Comparison of ENCODE assay signal across 12 mouse cellular contexts in the genomic region with DNA sequence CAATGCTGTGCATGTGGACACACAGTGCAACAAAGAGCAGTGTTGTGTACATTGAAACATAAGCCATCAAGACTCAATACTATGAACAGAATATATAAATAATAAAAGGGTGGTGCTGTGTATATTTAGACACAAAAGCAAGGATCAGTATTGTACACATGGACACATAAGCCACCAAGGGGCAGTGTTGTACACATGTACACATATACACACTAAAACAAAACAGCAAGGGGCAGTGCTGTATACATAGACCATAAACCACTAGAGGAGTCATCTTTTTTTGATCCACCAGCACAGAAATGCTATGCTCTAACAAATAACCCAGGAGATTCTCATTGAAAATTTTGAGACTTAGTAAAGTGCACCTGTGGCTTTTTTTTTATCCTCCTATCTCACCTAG.
DNase-seq lines count a peak whose midpoint lies in the region; ATAC-seq and TF ChIP-seq lines count a peak whose summit lies in the region.
"Had no signal": no experiment of that assay in that cellular context is flagged by ENCODE, and none has a peak within 500 bp of the region (broad histone marks: within the 10 kb centered on the region; RNA-seq: fewer than 3 reads in every experiment).

No protein-coding gene starts in this region.

- H3K9me3 ChIP-seq in heart, postnatal 0 days (replicated peaks; ENCODE audit: control insufficient read depth, low read length), result no peaks in the 10 kb centered on the region
- no peaks in the 10 kb centered on the region for H3K9me3 ChIP-seq in lung, postnatal 0 days (ENCODE audit: low read length)
- H3K9me3 ChIP-seq: embryonic facial prominence, embryonic 13.5 days had no signal

- TF ChIP-seq EP300 in heart, postnatal 0 days (IDR thresholded peaks at IDR 0.05; ENCODE audit: low read depth), result no peak
- TF ChIP-seq EP300 in lung, postnatal 0 days (IDR thresholded peaks at IDR 0.05), result no peak

- no peaks in the 10 kb centered on the region for H3K4me1 ChIP-seq in heart, postnatal 0 days (ENCODE audit: control insufficient read depth, insufficient read depth)
- no peaks in the 10 kb centered on the region for H3K4me1 ChIP-seq in lung, postnatal 0 days (ENCODE audit: insufficient read depth, low read depth, low read length)

- H3K4me3 ChIP-seq in heart, postnatal 0 days (ENCODE audit: low read depth, low read length), result no peak overlapping the region
- no peak overlapping the region for H3K4me3 ChIP-seq in lung, postnatal 0 days (ENCODE audit: low read depth, low read length)
- H3K4me3 ChIP-seq: embryonic facial prominence, embryonic 13.5 days had no signal

- no peak overlapping the region for H3K4me2 ChIP-seq in heart, postnatal 0 days (ENCODE audit: low read depth, low read length)
- no peak overlapping the region for H3K4me2 ChIP-seq in lung, postnatal 0 days (replicated peaks; ENCODE audit: low read depth, low read length)
- H3K4me2 ChIP-seq: embryonic facial prominence, embryonic 13.5 days had no signal

- H3K27me3 ChIP-seq in heart, postnatal 0 days (ENCODE audit: control insufficient read depth, insufficient read depth, low read length), result no peaks in the 10 kb centered on the region
- no peaks in the 10 kb centered on the region for H3K27me3 ChIP-seq in lung, postnatal 0 days (replicated peaks; ENCODE audit: insufficient read depth, low read length)
- no peaks in the 10 kb centered on the region for H3K27me3 ChIP-seq in splenic B cell, adult 2 months (ENCODE audit: control insufficient read depth, insufficient read depth, low read length, poor library complexity, severe bottlenecking)
- H3K27me3 ChIP-seq: embryonic facial prominence, embryonic 13.5 days had no signal

- ATAC-seq in heart, postnatal 0 days (ENCODE audit: insufficient read depth, low read depth), result no peak
- ATAC-seq in lung, postnatal 0 days, result no peak
- 0 out of 2 replicates have a peak, but pooled peaks have one; percentile 54 for ATAC-seq in common myeloid progenitor, adult 5-6 weeks (replicated peaks; ENCODE audit: low read depth, poor library complexity, severe bottlenecking)

- no peak overlapping the region for H3K9ac ChIP-seq in heart, postnatal 0 days (replicated peaks; ENCODE audit: low read depth, low read length)
- no peak overlapping the region for H3K9ac ChIP-seq in lung, postnatal 0 days (replicated peaks; ENCODE audit: low read depth)
- H3K9ac ChIP-seq: embryonic facial prominence, embryonic 13.5 days had no signal

- H3K36me3 ChIP-seq in heart, postnatal 0 days (replicated peaks; ENCODE audit: control insufficient read depth, insufficient read depth, low read length), result no peaks in the 10 kb centered on the region
- no peaks in the 10 kb centered on the region for H3K36me3 ChIP-seq in lung, postnatal 0 days (ENCODE audit: insufficient read depth, low read length)
- no peaks in the 10 kb centered on the region for H3K36me3 ChIP-seq in splenic B cell, adult 2 months (ENCODE audit: control insufficient read depth, insufficient read depth, low read length, poor library complexity, severe bottlenecking)
- H3K36me3 ChIP-seq: embryonic facial prominence, embryonic 13.5 days had no signal

- DNase-seq in heart, postnatal 0 days (ENCODE audit: low spot score), result no peak
- DNase-seq in heart, adult 8-10 months (ENCODE audit: low spot score), result no peak
- DNase-seq in lung, postnatal 0 days (ENCODE audit: low spot score), result no peak
- DNase-seq in lung, postnatal 10 days, result no peak
- DNase-seq in splenic B cell, adult 2 months (ENCODE audit: low read depth, low spot score), result peak; percentile 43
- no peak for DNase-seq in adrenal gland, postnatal 10 days
- DNase-seq: cerebellum, adult 9-11 months; heart, adult 18-20 months; kidney, postnatal 25 days; lung, postnatal 4 days had no signal

- H3K27ac ChIP-seq in heart, postnatal 0 days (ENCODE audit: low read depth), result no peak overlapping the region
- no peak overlapping the region for H3K27ac ChIP-seq in lung, postnatal 0 days (ENCODE audit: low read length)
- H3K27ac ChIP-seq: embryonic facial prominence, embryonic 13.5 days had no signal

- peak; percentile 39 for TF ChIP-seq CTCF in heart, postnatal 0 days (IDR thresholded peaks at IDR 0.05; ENCODE audit: low read depth)
- TF ChIP-seq CTCF in lung, postnatal 0 days (IDR thresholded peaks at IDR 0.05), result peak; percentile 53
